In genomic region chr1:39340647-39341046, GRCm38 (mm10) we compare ENCODE assay signal across 8 mouse cellular contexts. TPM values are rescaled to one million over a fixed set of nuclear protein-coding genes. Genes with fewer than 3 reads are reported as not detected.
A peak's percentile ranks its signal among the peaks of the same experiment; 100 is the strongest.
DNase-seq lines count a peak whose midpoint lies in the region; ATAC-seq and TF ChIP-seq lines count a peak whose summit lies in the region.

No protein-coding gene starts in this region.

- no peaks in the 10 kb centered on the region for H3K9me3 ChIP-seq in embryonic facial prominence, embryonic 10.5 days
- H3K9me3 ChIP-seq in hindbrain, postnatal 0 days (ENCODE audit: low read length): no peaks in the 10 kb centered on the region
- H3K9me3 ChIP-seq in limb, embryonic 11.5 days (ENCODE audit: control insufficient read depth, low read length): no peaks in the 10 kb centered on the region

- H3K36me3 ChIP-seq in spleen, adult 2 months (ENCODE audit: control insufficient read depth, insufficient read depth, low read length): no peaks in the 10 kb centered on the region
- H3K36me3 ChIP-seq in embryonic facial prominence, embryonic 10.5 days (replicated peaks): no peaks in the 10 kb centered on the region
- H3K36me3 ChIP-seq in hindbrain, postnatal 0 days (ENCODE audit: insufficient read depth, low read length): no peaks in the 10 kb centered on the region
- no peaks in the 10 kb centered on the region for H3K36me3 ChIP-seq in limb, embryonic 11.5 days (ENCODE audit: control insufficient read depth, insufficient read depth, low read length)

- no peak overlapping the region for H3K27ac ChIP-seq in spleen, adult 2 months (ENCODE audit: insufficient read depth, low read length)
- no peak overlapping the region for H3K27ac ChIP-seq in embryonic facial prominence, embryonic 10.5 days (replicated peaks)
- H3K27ac ChIP-seq in hindbrain, postnatal 0 days: no peak overlapping the region
- no peak overlapping the region for H3K27ac ChIP-seq in limb, embryonic 11.5 days (replicated peaks; ENCODE audit: low read depth, low read length)

- H3K27me3 ChIP-seq in spleen, adult 2 months (ENCODE audit: control insufficient read depth, insufficient read depth, low read length): no peaks in the 10 kb centered on the region
- H3K27me3 ChIP-seq in embryonic facial prominence, embryonic 10.5 days (replicated peaks; ENCODE audit: low read depth, poor library complexity, severe bottlenecking): peaks cover 23% of the 10 kb centered on the region
- no peaks in the 10 kb centered on the region for H3K27me3 ChIP-seq in hindbrain, postnatal 0 days (ENCODE audit: insufficient read depth, low read length)
- no peaks in the 10 kb centered on the region for H3K27me3 ChIP-seq in limb, embryonic 11.5 days (ENCODE audit: control insufficient read depth, insufficient read depth, low read length)

- TF ChIP-seq POLR2A in spleen, adult 2 months (IDR thresholded peaks at IDR 0.05; ENCODE audit: low read depth, low read length): no peak

- ATAC-seq in hindbrain, postnatal 0 days: peak; percentile 78
- no peak for ATAC-seq in limb, embryonic 11.5 days (ENCODE audit: insufficient number of reproducible peaks, low FRiP score, low TSS enrichment, low read depth)

- H3K4me3 ChIP-seq in spleen, adult 2 months (ENCODE audit: extremely low read depth, insufficient read depth, insufficient read length): no peak overlapping the region
- no peak overlapping the region for H3K4me3 ChIP-seq in embryonic facial prominence, embryonic 10.5 days
- H3K4me3 ChIP-seq in hindbrain, postnatal 0 days (ENCODE audit: low read length): no peak overlapping the region
- no peak overlapping the region for H3K4me3 ChIP-seq in limb, embryonic 11.5 days (ENCODE audit: low read depth, low read length)

- no peak overlapping the region for H3K9ac ChIP-seq in hindbrain, postnatal 0 days (replicated peaks; ENCODE audit: low read length)
- no peak overlapping the region for H3K9ac ChIP-seq in limb, embryonic 11.5 days (ENCODE audit: low read length)

- H3K4me1 ChIP-seq in spleen, adult 2 months (ENCODE audit: control insufficient read depth, insufficient read depth, insufficient read length): no peaks in the 10 kb centered on the region
- H3K4me1 ChIP-seq in embryonic facial prominence, embryonic 10.5 days: peaks cover 10% of the 10 kb centered on the region
- H3K4me1 ChIP-seq in hindbrain, postnatal 0 days (ENCODE audit: insufficient read depth, low read length): no peaks in the 10 kb centered on the region
- no peaks in the 10 kb centered on the region for H3K4me1 ChIP-seq in limb, embryonic 11.5 days (ENCODE audit: control insufficient read depth, insufficient read depth, low read length)

- no peak overlapping the region for H3K4me2 ChIP-seq in hindbrain, postnatal 0 days (ENCODE audit: low read depth, low read length)
- no peak overlapping the region for H3K4me2 ChIP-seq in limb, embryonic 11.5 days (ENCODE audit: low read depth, severe bottlenecking)

- 14% methylated on average over 8 of the region's 8 CpGs for WGBS in spleen, adult 2 months
- 26% methylated on average over 8 of the region's 8 CpGs for WGBS in embryonic facial prominence, embryonic 10.5 days
- WGBS in hindbrain, postnatal 0 days: 21% methylated on average over 8 of the region's 8 CpGs
- WGBS in limb, embryonic 11.5 days: 21% methylated on average over 8 of the region's 8 CpGs

- TF ChIP-seq CTCF in spleen, adult 2 months (IDR thresholded peaks at IDR 0.05; ENCODE audit: extremely low read depth, insufficient read depth, insufficient read length, insufficient replicate concordance): peak; percentile 26; the same call in 1 of the 2 replicates
- TF ChIP-seq CTCF in hindbrain, postnatal 0 days (IDR thresholded peaks at IDR 0.05; ENCODE audit: low read depth): peak; percentile 86

- peak; percentile 7 to 17 for DNase-seq in spleen, adult 2 months (ENCODE audit: low read depth in 1 of 2, low spot score in 2 of 2)
- no peak for DNase-seq in spleen, postnatal 4 days (ENCODE audit: low spot score in 2 of 2)
- peak; percentile 69 for DNase-seq in adrenal gland, postnatal 14 days
- DNase-seq in embryonic facial prominence, embryonic 10.5 days (ENCODE audit: low spot score): peak; percentile 57
- peak; percentile 82 for DNase-seq in hindbrain, postnatal 0 days (ENCODE audit: low spot score)
- peak; percentile 63 for DNase-seq in limb, embryonic 11.5 days (ENCODE audit: low spot score)
- DNase-seq in neural tube, embryonic 10.5 days (ENCODE audit: extremely low spot score, low spot score): peak; percentile 31
- DNase-seq in ovary, postnatal 36 days (ENCODE audit: low spot score): no peak

RNA-seq across cellular contexts. Expression of gene Rpl31, which starts 27.0 kb away (rescaled TPM):
- 163 and 209 TPM in 2 replicates for polyA plus RNA-seq in spleen, adult 2 months (2012; rRNA removed)
- total RNA-seq in adrenal gland, postnatal 14 days (2021): 875 and 1,080 TPM in 2 replicates
- polyA plus RNA-seq in embryonic facial prominence, embryonic 10.5 days (2016; fragmentation: Nextera tagmentation; extraction: Ambion mirVana): 487 and 499 TPM in 2 replicates
- 207 and 299 TPM in 2 replicates for total RNA-seq in hindbrain, postnatal 0 days (2014; rRNA removed)
- polyA plus RNA-seq in hindbrain, postnatal 0 days (2015; fragmentation: Nextera tagmentation; extraction: Ambion mirVana): 353 and 367 TPM in 2 replicates
- 585 and 598 TPM in 2 replicates for polyA plus RNA-seq in limb, embryonic 11.5 days (2014; fragmentation: Nextera tagmentation; extraction: Ambion mirVana)

Comparison
In these comparisons a context has a peak if more than half of its experiments do, and no peak if none do; other contexts are left out.
1. DNase-seq: peak in spleen, adult 2 months (2 of 2), adrenal gland, postnatal 14 days (single experiment), embryonic facial prominence, embryonic 10.5 days (single experiment), hindbrain, postnatal 0 days (single experiment), limb, embryonic 11.5 days (single experiment) and neural tube, embryonic 10.5 days (single experiment); none in spleen, postnatal 4 days (0 of 2) and ovary, postnatal 36 days (single experiment).